Mouse (Mus musculus): Measurements from ENCODE around the gene Gad2. TPM values are rescaled to one million over a fixed set of nuclear protein-coding genes. Genes with fewer than 3 reads are reported as not detected.
A peak's percentile ranks its signal among the peaks of the same experiment; 100 is the strongest.

Gene Gad2
- polyA plus RNA-seq, 1 experiment from 2014 or later: 0.03 TPM

- no peak overlapping the region for H3K9ac ChIP-seq
- no peaks in the 10 kb centered on the region for H3K36me3 ChIP-seq
- H3K4me1 ChIP-seq (replicated peaks): peaks cover 4% of the 10 kb centered on the region
- 6% methylated on average over 20 of the region's 20 CpGs for WGBS (ENCODE audit: insufficient replicate concordance)
- no peaks in the 10 kb centered on the region for H3K9me3 ChIP-seq (replicated peaks)
- DNase-seq (no peak), ATAC-seq (ENCODE audit: low read depth) (no peak)
- no peak overlapping the region for H3K4me3 ChIP-seq (replicated peaks)
- H3K27me3 ChIP-seq: peaks cover 91% of the 10 kb centered on the region
- no peak overlapping the region for H3K27ac ChIP-seq
- H3K4me2 ChIP-seq: no peak overlapping the region
These were observed 802 bp upstream of the Gad2 start for GRCm38 (mm10) chr2:22620978-22621827.

- H3K9ac ChIP-seq: no peak overlapping the region
- no peaks in the 10 kb centered on the region for H3K9me3 ChIP-seq (replicated peaks)
- under 1% methylated on average over 60 of the region's 60 CpGs for WGBS (ENCODE audit: insufficient replicate concordance)
- H3K4me2 ChIP-seq: no peak overlapping the region
- ATAC-seq (ENCODE audit: low read depth) (no peak), DNase-seq (no peak)
- H3K27ac ChIP-seq: no peak overlapping the region
- H3K4me1 ChIP-seq (replicated peaks): peaks cover 10% of the 10 kb centered on the region
- 0 out of 2 replicates have a peak overlapping the region, but pooled peaks have one; percentile 12 for H3K4me3 ChIP-seq (replicated peaks)
- no peaks in the 10 kb centered on the region for H3K36me3 ChIP-seq
- peaks cover 94% of the 10 kb centered on the region for H3K27me3 ChIP-seq
These were observed 1.4 kb downstream of the Gad2 start for GRCm38 (mm10) chr2:22623111-22624070.

DNA sequence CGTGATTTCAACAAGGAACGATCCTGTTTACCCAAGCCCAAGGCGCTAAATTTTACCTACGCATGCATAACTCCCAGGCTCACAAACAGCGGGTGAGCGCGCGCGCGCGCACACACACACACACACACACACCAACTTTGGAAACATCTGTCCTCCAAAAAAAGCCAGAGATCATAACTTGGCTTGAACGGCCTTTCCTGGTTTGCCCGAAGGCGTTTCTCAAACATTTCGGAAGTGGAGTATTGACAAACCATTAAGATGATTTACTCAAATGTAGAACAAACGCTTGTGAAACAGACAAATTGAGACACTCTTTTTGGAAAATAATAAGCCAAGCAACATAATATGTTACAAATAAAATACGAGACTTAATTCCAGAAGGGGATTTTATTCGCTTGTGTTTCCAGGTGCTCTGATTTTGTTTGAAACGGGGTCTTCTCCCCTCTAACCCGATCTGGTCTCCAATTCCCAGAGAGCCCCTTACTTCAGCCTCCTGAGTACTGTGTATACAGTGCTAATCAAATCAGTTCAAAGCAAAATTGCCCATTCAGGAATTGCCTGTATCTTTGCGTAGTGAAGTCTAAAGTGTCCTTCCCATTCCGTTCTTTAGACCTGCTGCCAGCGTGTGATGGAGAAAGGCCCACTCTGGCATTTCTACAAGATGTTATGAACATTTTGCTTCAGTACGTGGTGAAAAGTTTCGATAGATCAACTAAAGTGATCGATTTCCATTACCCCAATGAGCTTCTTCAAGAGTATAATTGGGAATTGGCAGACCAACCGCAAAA lies 2.4 kb downstream of the Gad2 start:
- Histone ChIP-seq H3K4me1 (replicated peaks) (peaks cover 10% of the 10 kb centered on the region), H3K9ac (no peak overlapping the region), H3K27ac (no peak overlapping the region), H3K9me3 (replicated peaks) (no peaks in the 10 kb centered on the region), H3K4me2 (no peak overlapping the region), H3K27me3 (peaks cover 85% of the 10 kb centered on the region), H3K36me3 (no peaks in the 10 kb centered on the region), H3K4me3 (replicated peaks) (no peak overlapping the region)
- DNase-seq (no peak), ATAC-seq (ENCODE audit: low read depth) (no peak)
- 7% methylated on average over 27 of the region's 27 CpGs for WGBS (ENCODE audit: insufficient replicate concordance)

GRCm38 (mm10) chr2:22625096-22625960 lies 3.3 kb downstream of the Gad2 start:
- DNase-seq (no peak), ATAC-seq (ENCODE audit: low read depth) (no peak)
- peaks cover 76% of the 10 kb centered on the region for H3K27me3 ChIP-seq
- no peak overlapping the region for H3K27ac ChIP-seq
- H3K4me3 ChIP-seq (replicated peaks): no peak overlapping the region
- H3K4me1 ChIP-seq (replicated peaks): peaks cover 10% of the 10 kb centered on the region
- no peaks in the 10 kb centered on the region for H3K9me3 ChIP-seq (replicated peaks)
- no peak overlapping the region for H3K9ac ChIP-seq
- no peak overlapping the region for H3K4me2 ChIP-seq
- no peaks in the 10 kb centered on the region for H3K36me3 ChIP-seq
- WGBS (ENCODE audit: insufficient replicate concordance): 18% methylated on average over 16 of the region's 16 CpGs

- H3K4me2 ChIP-seq: no peak overlapping the region
- 34% methylated on average over 3 of the region's 3 CpGs for WGBS (ENCODE audit: insufficient replicate concordance)
- H3K9me3 ChIP-seq (replicated peaks): no peaks in the 10 kb centered on the region
- H3K36me3 ChIP-seq: no peaks in the 10 kb centered on the region
- peaks cover 10% of the 10 kb centered on the region for H3K4me1 ChIP-seq (replicated peaks)
- H3K4me3 ChIP-seq (replicated peaks): no peak overlapping the region
- ATAC-seq (ENCODE audit: low read depth): no peak
- no peak for DNase-seq
- no peak overlapping the region for H3K9ac ChIP-seq
- no peak overlapping the region for H3K27ac ChIP-seq
- peaks cover 57% of the 10 kb centered on the region for H3K27me3 ChIP-seq
These were observed 5.2 kb downstream of the Gad2 start for GRCm38 (mm10) chr2:22627147-22627666.

GRCm38 (mm10) chr2:22627819-22628432 lies 5.9 kb downstream of the Gad2 start:
- Histone ChIP-seq H3K36me3 (no peaks in the 10 kb centered on the region), H3K4me3 (replicated peaks) (no peak overlapping the region), H3K9ac (no peak overlapping the region), H3K4me1 (replicated peaks) (peaks cover 10% of the 10 kb centered on the region; the same call in 1 of the 2 replicates), H3K27me3 (peaks cover 50% of the 10 kb centered on the region), H3K4me2 (no peak overlapping the region), H3K27ac (no peak overlapping the region), H3K9me3 (replicated peaks) (no peaks in the 10 kb centered on the region)
- ATAC-seq (ENCODE audit: low read depth): peak; percentile 74
- DNase-seq: no peak
- WGBS (ENCODE audit: insufficient replicate concordance): 32% methylated on average over 5 of the region's 5 CpGs

GRCm38 (mm10) chr2:22634766-22635165 lies 12.8 kb downstream of the Gad2 start:
- ATAC-seq (ENCODE audit: low read depth) (no peak), DNase-seq (no peak)
- Histone ChIP-seq H3K27me3 (no peaks in the 10 kb centered on the region), H3K27ac (no peak overlapping the region), H3K9ac (no peak overlapping the region), H3K9me3 (replicated peaks) (no peaks in the 10 kb centered on the region), H3K36me3 (no peaks in the 10 kb centered on the region), H3K4me2 (no peak overlapping the region), H3K4me1 (replicated peaks) (no peaks in the 10 kb centered on the region), H3K4me3 (replicated peaks) (no peak overlapping the region)
- 28% methylated on average over 8 of the region's 8 CpGs for WGBS (ENCODE audit: insufficient replicate concordance)

DNA sequence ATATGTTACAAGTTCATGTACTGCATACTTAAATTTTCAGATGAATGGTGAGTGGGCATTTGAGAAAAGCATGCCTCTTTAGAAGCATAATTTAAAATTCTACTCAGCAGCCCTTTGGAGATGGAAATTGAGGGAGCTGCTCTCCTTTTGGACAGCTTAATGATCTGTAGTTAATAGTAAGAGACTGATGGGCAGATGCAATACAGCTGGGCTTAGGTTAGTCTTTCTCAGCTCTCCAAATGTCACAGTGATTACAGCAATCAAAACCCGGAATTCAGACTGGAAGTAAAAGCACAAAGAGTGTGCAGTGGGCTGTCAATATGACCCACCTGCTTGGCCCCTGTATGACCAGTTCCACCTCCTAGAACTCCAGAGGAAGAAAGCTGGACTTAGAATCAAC lies 24.1 kb downstream of the Gad2 start:
- no peak overlapping the region for H3K27ac ChIP-seq
- H3K36me3 ChIP-seq: no peaks in the 10 kb centered on the region
- H3K27me3 ChIP-seq: no peaks in the 10 kb centered on the region
- no peaks in the 10 kb centered on the region for H3K9me3 ChIP-seq (replicated peaks)
- no peaks in the 10 kb centered on the region for H3K4me1 ChIP-seq (replicated peaks)
- no peak for ATAC-seq (ENCODE audit: low read depth)
- H3K9ac ChIP-seq: no peak overlapping the region
- no peak overlapping the region for H3K4me2 ChIP-seq
- no peak for DNase-seq
- H3K4me3 ChIP-seq (replicated peaks): no peak overlapping the region
- 50% methylated on average over 1 of the region's 1 CpGs for WGBS (ENCODE audit: insufficient replicate concordance)

GRCm38 (mm10) chr2:22648394-22648793 lies 26.4 kb downstream of the Gad2 start:
- no peak overlapping the region for H3K4me2 ChIP-seq
- H3K9me3 ChIP-seq (replicated peaks): no peaks in the 10 kb centered on the region
- WGBS (ENCODE audit: insufficient replicate concordance): 65% methylated on average over 1 of the region's 1 CpGs
- H3K4me1 ChIP-seq (replicated peaks): no peaks in the 10 kb centered on the region
- H3K36me3 ChIP-seq: no peaks in the 10 kb centered on the region
- DNase-seq (no peak), ATAC-seq (ENCODE audit: low read depth) (no peak)
- H3K27ac ChIP-seq: no peak overlapping the region
- H3K4me3 ChIP-seq (replicated peaks): no peak overlapping the region
- no peaks in the 10 kb centered on the region for H3K27me3 ChIP-seq
- no peak overlapping the region for H3K9ac ChIP-seq

DNA sequence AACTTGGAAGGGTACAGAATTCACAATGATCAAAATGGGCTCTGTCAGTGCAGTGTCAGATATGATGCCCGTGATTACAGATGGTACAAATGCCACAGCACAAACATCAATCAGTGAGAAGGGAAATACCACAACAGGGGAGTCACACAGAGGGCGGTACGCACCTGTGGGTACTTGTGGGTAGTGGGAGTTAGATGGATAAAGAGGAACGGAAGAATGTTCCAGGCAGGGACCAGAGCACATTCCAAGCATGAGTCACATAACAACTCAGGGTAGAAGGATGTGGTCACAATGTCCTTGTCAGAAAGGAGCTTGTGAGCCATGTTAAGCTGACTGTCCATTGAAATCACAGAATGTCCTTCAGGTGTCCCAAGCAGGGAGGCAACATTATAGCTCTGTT lies 29.8 kb downstream of the Gad2 start:
- DNase-seq (no peak), ATAC-seq (ENCODE audit: low read depth) (no peak)
- H3K9ac ChIP-seq: no peak overlapping the region
- no peaks in the 10 kb centered on the region for H3K4me1 ChIP-seq (replicated peaks)
- H3K4me3 ChIP-seq (replicated peaks): no peak overlapping the region
- no peaks in the 10 kb centered on the region for H3K9me3 ChIP-seq (replicated peaks)
- H3K4me2 ChIP-seq: no peak overlapping the region
- no peaks in the 10 kb centered on the region for H3K36me3 ChIP-seq
- H3K27ac ChIP-seq: no peak overlapping the region
- WGBS (ENCODE audit: insufficient replicate concordance): 52% methylated on average over 4 of the region's 4 CpGs
- H3K27me3 ChIP-seq: no peaks in the 10 kb centered on the region

Measured in liver, embryonic 13.5 days (tissue).